Mouse (Mus musculus) central nervous system, embryonic 14 days (tissue): ENCODE results near the gene Zfp36. TPM values are rescaled to one million over a fixed set of nuclear protein-coding genes. Genes with fewer than 3 reads are reported as not detected.

Experiments
- polyA plus RNA-seq: library from polyadenylated mRNA; depleted of rRNA; stranded (reverse); fragments of >200 nt; gene quantifications from 2 replicates; pipeline ENCODE4 v1.2.3, GENCODE M21; 2012; rRNA removed

Zfp36 gene
- polyA plus RNA-seq = 4.3 and 6.1 TPM in 2 replicates

DNA sequence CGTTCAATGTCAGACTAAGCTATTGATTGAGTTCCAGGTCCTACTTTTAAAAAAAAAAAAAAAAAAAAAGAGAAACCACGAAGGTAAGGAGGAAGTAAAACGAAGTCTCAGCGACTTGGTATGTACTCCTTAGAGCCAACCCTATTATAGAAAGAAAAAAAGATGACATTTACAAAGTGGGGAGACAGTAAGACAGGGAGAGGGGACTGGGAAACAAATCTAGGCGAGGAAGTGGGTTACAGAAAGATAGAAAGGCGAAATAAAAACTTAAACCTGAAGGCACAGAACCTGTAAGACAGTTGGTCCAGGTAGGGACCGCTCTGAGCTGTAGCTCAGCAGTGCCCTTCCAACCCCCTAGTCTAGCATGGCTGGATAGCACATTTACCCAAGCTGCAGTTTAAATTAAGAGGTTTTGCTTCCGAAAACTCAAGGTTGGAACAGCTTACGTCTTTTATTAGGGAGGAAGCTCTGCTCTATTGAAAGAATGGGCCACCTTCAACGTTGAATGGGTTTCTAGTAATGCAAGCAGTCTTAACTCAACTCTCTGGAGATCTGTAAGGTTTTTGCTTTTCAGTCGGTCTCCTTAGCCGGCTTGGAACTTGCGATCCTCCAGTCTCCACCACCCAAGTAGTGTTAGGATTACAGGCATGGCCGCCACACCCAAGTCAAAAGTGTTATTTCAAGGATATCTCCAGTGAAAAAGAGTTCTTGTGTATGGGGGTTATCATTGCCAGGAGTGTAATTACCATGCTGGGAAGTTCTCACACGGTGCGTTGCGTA lies at the start of gene Zfp36:
Gene Zfp36, minus strand, starts transcription at position 17 of the 780 bp plus-strand sequence.

DNA sequence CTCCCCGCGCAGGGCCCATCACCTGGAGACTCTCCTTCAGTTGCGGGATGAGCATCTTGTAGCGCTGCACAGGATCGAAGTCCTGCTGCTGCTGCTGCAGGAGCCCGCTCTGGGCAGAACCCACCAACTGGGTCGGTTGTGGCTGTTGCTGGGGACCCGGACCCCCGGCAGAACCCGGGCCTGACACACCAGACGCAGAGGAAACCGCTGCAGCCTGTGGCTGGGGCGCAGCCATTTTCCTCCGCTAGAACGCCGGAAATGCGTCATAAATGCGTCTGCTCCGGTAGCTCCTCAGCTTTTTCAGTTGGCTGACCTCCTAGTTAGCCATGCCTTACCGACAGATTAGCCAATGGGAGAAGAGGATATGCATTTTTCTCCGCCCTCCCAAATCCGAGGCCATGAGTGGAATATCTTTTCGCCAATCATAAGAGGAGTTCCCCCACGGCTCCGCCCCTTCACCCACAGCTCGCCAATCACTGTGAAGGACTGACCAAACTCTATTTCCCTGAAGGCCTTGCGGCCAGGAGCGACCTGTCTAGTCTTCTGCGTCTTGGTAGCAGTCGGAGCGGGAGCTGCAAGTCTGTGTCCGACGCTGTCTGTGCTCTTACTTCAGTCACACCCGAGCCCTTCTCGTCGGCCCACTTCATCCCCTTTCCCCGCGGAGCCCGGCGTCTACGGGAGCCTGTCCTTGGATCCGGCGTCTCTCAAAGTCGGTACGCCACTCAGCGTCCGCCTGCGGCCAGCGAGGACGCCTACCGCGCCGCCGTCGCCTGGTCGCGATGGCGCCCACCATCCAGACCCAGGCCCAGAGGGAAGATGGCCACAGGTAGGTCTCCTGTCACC lies 12.6 kb upstream of the Zfp36 start, which contains the start of the genes Med29 and Paf1:
Gene Med29, minus strand, starts transcription at position 280 of the 843 bp plus-strand sequence.
Gene Paf1, plus strand, starts transcription at position 523 of the 843 bp plus-strand sequence.

DNA sequence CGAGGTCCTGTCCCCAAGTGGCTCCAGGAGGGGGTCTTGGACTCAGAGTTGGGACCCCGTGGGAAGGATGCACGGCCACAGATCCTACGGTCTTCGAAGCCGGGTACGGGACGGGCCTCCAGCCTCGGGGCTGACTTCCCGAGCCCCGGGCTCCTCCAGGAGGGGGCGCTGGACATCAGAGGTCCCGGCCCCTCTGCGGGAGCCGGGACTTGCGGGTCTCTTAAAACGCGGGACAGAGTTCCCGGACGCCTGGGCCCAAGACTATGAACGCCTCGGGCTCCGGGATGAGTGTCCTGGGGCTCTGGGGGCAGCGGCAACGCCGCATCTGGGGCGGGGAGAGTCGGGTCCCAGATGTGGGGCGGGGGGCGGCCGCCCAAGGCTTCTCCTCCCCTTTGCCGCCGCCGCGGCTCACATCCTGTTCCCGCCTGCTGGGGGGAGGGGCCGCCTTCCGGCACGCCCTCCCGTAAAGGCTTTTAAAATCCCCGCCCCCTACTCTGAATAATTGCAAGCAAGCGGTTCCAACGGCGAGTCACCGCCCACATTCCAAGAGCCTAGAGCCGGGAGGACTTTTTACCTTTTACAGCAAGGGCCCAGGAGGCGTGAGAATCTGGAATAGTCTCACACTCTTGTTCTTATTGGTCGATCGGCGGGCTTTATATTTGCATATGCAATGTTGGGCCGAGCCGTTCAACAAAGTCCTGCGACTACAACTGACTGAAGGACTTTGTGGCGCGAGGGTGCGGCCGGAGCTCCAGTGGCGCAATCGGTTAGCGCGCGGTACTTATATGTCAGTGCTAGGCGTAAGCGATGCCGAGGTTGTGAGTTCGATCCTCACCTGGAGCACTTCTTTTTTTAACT lies 7.6 kb downstream of the Zfp36 start, which contains the start of gene Plekhg2:
Gene Plekhg2, minus strand, starts transcription at position 349 of the 858 bp plus-strand sequence.

DNA sequence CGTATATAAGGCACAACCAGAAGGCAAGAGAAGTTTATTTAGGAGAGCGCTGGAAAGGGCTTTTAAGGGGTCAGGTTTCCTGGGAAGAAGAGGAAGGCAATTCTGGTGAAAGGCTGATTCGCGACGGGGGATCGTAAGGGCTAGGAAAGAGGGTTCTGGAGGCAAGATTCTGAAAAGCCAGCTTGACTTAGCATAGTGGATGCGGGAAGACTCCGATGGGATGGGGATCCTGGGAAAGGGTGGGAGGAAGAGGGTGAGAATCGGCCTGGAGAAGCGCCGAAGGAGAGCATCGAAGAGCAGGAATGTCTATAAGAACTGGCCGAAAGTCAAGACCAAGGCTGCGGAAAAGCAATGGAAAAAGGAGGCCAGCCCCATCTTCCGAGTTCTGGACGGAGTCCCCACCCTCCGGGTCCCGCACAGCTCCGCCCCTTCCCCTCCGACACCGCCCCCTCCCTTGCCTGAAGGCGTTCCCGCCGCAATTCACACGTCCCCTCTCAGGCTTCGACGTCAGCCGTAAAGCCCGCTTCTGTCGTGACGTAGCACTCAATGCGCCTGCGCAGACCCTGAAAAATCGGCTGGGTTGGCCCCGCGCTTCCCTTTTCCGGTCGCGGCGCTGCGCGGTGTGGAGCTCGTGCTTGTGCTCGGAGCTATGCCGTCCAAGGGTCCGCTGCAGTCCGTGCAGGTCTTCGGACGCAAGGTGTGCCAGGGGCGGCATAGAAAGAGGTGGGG lies 29.7 kb downstream of the Zfp36 start, which contains the start of gene Rps16:
Gene Rps16, plus strand, starts transcription at position 498 of the 729 bp plus-strand sequence.

DNA sequence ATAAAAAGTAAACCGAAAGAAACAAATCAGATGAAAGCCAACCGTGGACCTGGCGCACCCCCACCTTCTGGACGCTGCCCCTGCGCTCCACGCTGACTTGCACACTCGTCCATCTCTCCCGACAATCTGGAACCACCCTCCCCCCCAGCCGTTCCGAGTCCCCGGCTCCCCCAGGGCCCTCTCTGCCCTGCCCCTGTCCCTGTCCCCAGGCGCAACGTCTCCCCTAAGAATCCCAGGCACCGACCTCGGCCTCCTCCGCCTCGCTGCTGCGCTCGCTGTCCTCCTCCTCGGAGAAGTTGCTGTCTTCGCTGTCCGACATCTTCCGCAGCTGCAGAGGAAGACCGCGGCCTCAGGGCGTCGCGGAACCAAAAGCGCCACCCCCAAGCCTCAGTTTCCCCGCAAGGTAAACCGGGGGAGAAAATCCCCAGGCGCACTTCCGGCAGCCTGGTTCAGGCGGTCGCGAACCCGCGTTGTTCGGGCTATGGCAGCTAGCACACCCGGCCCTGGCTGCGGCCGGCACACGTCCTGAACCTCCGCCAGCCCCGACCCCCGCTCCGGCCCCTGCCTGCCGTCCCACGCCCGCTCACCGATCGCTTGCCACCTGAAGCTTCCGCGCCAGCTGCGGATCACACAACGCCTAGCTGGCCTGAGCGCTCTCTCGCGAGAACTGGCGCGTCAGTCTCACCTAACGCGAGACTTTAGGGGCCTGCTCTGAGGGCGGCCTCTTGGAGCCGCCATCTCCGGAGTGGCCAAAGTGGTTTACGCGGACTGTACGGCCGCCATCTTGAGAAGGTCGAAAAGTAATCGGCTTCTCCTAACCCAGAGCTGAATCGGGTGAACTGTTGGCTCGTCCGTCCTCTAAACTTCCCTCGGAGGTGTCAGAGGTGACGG lies 41.7 kb downstream of the Zfp36 start, which contains the start of gene Supt5:
Gene Supt5, minus strand, starts transcription at position 639 of the 891 bp plus-strand sequence.

Other genes with a start within 250 kb of the Zfp36 start
- gene Fbl, start 210.5 kb downstream of the Zfp36 start, polyA plus RNA-seq = 244 and 245 TPM in 2 replicates
- gene Dyrk1b, start 200.8 kb downstream of the Zfp36 start, polyA plus RNA-seq = 34.0 and 36.4 TPM in 2 replicates
- 59.8 and 66.6 TPM in 2 replicates for gene Eid2, start 112.4 kb downstream of the Zfp36 start, polyA plus RNA-seq
- gene Eid2b, start 102.5 kb downstream of the Zfp36 start, polyA plus RNA-seq = 29.6 and 37.8 TPM in 2 replicates
- 0.65 and 0.87 TPM in 2 replicates for gene Selenov, start 89.1 kb downstream of the Zfp36 start, polyA plus RNA-seq
- 25.5 and 33.0 TPM in 2 replicates for gene Dll3, start 78.0 kb downstream of the Zfp36 start, polyA plus RNA-seq
- 99.0 and 110 TPM in 2 replicates for gene Timm50, start 68.2 kb downstream of the Zfp36 start, polyA plus RNA-seq
- 122 and 126 TPM in 2 replicates for gene Supt5, start 41.5 kb downstream of the Zfp36 start, polyA plus RNA-seq
- 1,327 and 1,353 TPM in 2 replicates for gene Rps16, start 29.6 kb downstream of the Zfp36 start, polyA plus RNA-seq
- gene Plekhg2, start 7.7 kb downstream of the Zfp36 start, polyA plus RNA-seq = 29.3 and 33.4 TPM in 2 replicates
- gene Med29, start 12.5 kb upstream of the Zfp36 start, polyA plus RNA-seq = 46.6 and 46.8 TPM in 2 replicates
- gene Paf1, start 12.7 kb upstream of the Zfp36 start, polyA plus RNA-seq = 111 and 114 TPM in 2 replicates
- 5.3 and 6.4 TPM in 2 replicates for gene Gmfg, start 57.2 kb upstream of the Zfp36 start, polyA plus RNA-seq
- gene Lrfn1, start 71.7 kb upstream of the Zfp36 start, polyA plus RNA-seq = 40.4 and 41.7 TPM in 2 replicates
- gene Ifnl2, start 130.2 kb upstream of the Zfp36 start, polyA plus RNA-seq = not detected in 2 replicates
- gene Ifnl3, start 142.6 kb upstream of the Zfp36 start, polyA plus RNA-seq = not detected in 2 replicates
- not detected in 2 replicates for gene Sycn, start 160.6 kb upstream of the Zfp36 start, polyA plus RNA-seq
- gene Nccrp1, start 167.0 kb upstream of the Zfp36 start, polyA plus RNA-seq = 0.10 and 0.20 TPM in 2 replicates
- 66.8 and 66.9 TPM in 2 replicates for gene Samd4b, start 217.9 kb upstream of the Zfp36 start, polyA plus RNA-seq
- 20.4 and 22.5 TPM in 2 replicates for gene Pak4, start 217.9 kb upstream of the Zfp36 start, polyA plus RNA-seq